Mouse (Mus musculus): ENCODE results near the gene Whamm. TPM values are rescaled to one million over a fixed set of nuclear protein-coding genes. Genes with fewer than 3 reads are reported as not detected.

Gene Whamm
- total and polyA plus RNA-seq, 3 experiments, result 23.6 to 40.6 (median 25.3) TPM

DNA sequence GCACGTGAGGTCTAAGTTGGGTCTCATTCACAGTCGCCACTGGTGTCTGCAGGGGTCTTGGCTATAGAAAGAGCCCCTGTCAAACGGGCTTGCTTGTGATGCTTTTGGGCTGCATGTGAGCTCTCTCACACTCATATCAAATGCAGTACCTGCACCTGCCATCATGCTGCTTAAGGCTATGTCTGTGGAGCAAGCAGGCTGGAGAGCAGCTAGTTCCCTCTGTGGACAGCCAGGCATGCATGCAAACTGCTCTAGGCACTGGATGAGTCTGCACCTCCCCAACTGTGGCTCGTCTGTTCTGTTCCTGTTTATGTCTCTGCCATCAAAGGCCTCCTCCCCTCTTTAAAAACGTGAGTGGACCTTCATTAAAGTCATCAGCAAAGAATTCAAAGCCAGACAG lies 35.4 kb downstream of the Whamm start:
- ATAC-seq (ENCODE audit: extremely low read depth, insufficient number of reproducible peaks, low FRiP score, poor library complexity, severe bottlenecking), result no peak

DNA sequence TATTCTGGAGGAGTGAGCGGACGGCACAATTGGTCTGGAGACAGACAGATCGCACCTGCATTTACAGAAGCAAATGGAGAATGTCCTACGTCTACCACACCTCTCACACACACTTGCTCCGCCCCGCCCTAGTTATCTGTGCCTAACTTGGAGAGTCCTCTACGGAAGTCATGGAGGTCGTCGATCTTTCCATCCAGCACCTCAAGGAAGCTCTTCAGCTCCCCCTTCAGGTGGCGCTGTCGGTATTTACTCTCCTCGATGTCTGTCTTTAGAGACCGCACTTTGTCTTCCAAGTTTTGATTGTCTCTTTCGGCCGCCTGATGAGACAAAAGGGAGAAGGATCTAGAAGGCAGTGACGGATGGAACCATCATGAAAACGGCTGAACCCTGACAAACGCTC lies 39.1 kb downstream of the Whamm start:
- DNase-seq (ENCODE audit: low spot score), result no peak
- no peak for ATAC-seq (ENCODE audit: extremely low read depth, insufficient number of reproducible peaks, low FRiP score, poor library complexity, severe bottlenecking)
- TF ChIP-seq GATA1 (IDR thresholded peaks at IDR 0.05; ENCODE audit: borderline replicate concordance, low read length) (no peak), GATA2 (IDR thresholded peaks at IDR 0.05; ENCODE audit: borderline replicate concordance, low read depth, low read length) (no peak), TAL1 (conservative IDR thresholded peaks at IDR 0.05; ENCODE audit: low read depth, low read length) (no peak), CTCF (IDR thresholded peaks at IDR 0.05; ENCODE audit: low read depth, low read length) (no peak), POLR2AphosphoS5 (IDR thresholded peaks at IDR 0.05; ENCODE audit: insufficient replicate concordance, low read depth, low read length) (no peak)
- Histone ChIP-seq H3K4me3 (ENCODE audit: low read depth, low read length) (no peak overlapping the region), H3K36me3 (replicated peaks) (peaks cover 91% of the 10 kb centered on the region), H3K4me1 (ENCODE audit: insufficient read depth, low read depth, low read length) (peaks cover 16% of the 10 kb centered on the region), H3K9me3 (replicated peaks) (no peaks in the 10 kb centered on the region), H3K27me3 (ENCODE audit: insufficient read depth, low read length) (no peaks in the 10 kb centered on the region)

More for the DNA sequence above, 35.4 kb downstream of the Whamm start:
- no peak for DNase-seq (ENCODE audit: low spot score)
- H3K9me3 ChIP-seq (replicated peaks), result no peaks in the 10 kb centered on the region
- no peaks in the 10 kb centered on the region for H3K27me3 ChIP-seq (ENCODE audit: insufficient read depth, low read length)
- no peak overlapping the region for H3K4me3 ChIP-seq (ENCODE audit: low read depth, low read length)
- H3K4me1 ChIP-seq (ENCODE audit: insufficient read depth, low read depth, low read length), result peaks cover 20% of the 10 kb centered on the region
- peaks cover 61% of the 10 kb centered on the region for H3K36me3 ChIP-seq (replicated peaks)
- no peak for TF ChIP-seq CTCF (IDR thresholded peaks at IDR 0.05; ENCODE audit: low read depth, low read length)

- Histone ChIP-seq H3K4me3 (ENCODE audit: low read depth, low read length) (no peak overlapping the region), H3K9me3 (replicated peaks) (no peaks in the 10 kb centered on the region), H3K4me1 (ENCODE audit: insufficient read depth, low read depth, low read length) (no peaks in the 10 kb centered on the region), H3K36me3 (replicated peaks) (peaks cover 92% of the 10 kb centered on the region), H3K27me3 (ENCODE audit: insufficient read depth, low read length) (no peaks in the 10 kb centered on the region)
- DNase-seq (ENCODE audit: low spot score) (no peak), ATAC-seq (ENCODE audit: extremely low read depth, insufficient number of reproducible peaks, low FRiP score, poor library complexity, severe bottlenecking) (no peak)
- TF ChIP-seq GATA1 (IDR thresholded peaks at IDR 0.05; ENCODE audit: borderline replicate concordance, low read length) (no peak), TAL1 (conservative IDR thresholded peaks at IDR 0.05; ENCODE audit: low read depth, low read length) (no peak), POLR2AphosphoS5 (IDR thresholded peaks at IDR 0.05; ENCODE audit: insufficient replicate concordance, low read depth, low read length) (no peak), GATA2 (IDR thresholded peaks at IDR 0.05; ENCODE audit: borderline replicate concordance, low read depth, low read length) (no peak), CTCF (IDR thresholded peaks at IDR 0.05; ENCODE audit: low read depth, low read length) (no peak)
Observed at GRCm38 (mm10) chr7:81612856-81613635, 42.0 kb downstream of the Whamm start.

DNA sequence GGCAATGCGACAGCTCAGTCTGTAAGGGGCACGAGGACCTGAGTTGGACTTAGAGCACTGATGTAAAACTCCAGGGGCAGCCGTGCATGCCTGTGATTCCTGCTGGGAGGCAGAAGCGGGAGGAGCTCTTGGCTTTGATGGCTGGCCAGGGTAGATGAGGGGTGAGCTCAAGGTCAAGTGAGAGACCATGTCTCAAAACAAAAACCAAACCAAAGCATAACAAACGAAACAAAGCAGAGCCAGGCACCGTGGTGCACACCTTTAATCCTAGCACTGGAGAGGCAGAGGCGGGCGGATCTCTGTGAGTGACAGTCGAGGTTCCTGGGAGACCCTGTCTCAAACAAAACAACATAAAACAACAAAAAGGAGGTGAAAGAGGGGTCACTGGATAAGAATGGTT lies 44.0 kb downstream of the Whamm start:
- H3K4me1 ChIP-seq (ENCODE audit: insufficient read depth, low read depth, low read length), result no peaks in the 10 kb centered on the region
- no peak overlapping the region for H3K4me3 ChIP-seq (ENCODE audit: low read depth, low read length)
- TF ChIP-seq CTCF (IDR thresholded peaks at IDR 0.05; ENCODE audit: low read depth, low read length), result no peak
- TF ChIP-seq TAL1 (conservative IDR thresholded peaks at IDR 0.05; ENCODE audit: low read depth, low read length), result no peak
- TF ChIP-seq GATA2 (IDR thresholded peaks at IDR 0.05; ENCODE audit: borderline replicate concordance, low read depth, low read length), result no peak
- TF ChIP-seq GATA1 (IDR thresholded peaks at IDR 0.05; ENCODE audit: borderline replicate concordance, low read length), result no peak
- no peak for TF ChIP-seq POLR2AphosphoS5 (IDR thresholded peaks at IDR 0.05; ENCODE audit: insufficient replicate concordance, low read depth, low read length)
- no peak for DNase-seq (ENCODE audit: low spot score)
- H3K36me3 ChIP-seq (replicated peaks), result peaks cover 90% of the 10 kb centered on the region
- no peaks in the 10 kb centered on the region for H3K9me3 ChIP-seq (replicated peaks)
- no peak for ATAC-seq (ENCODE audit: extremely low read depth, insufficient number of reproducible peaks, low FRiP score, poor library complexity, severe bottlenecking)
- no peaks in the 10 kb centered on the region for H3K27me3 ChIP-seq (ENCODE audit: insufficient read depth, low read length)

DNA sequence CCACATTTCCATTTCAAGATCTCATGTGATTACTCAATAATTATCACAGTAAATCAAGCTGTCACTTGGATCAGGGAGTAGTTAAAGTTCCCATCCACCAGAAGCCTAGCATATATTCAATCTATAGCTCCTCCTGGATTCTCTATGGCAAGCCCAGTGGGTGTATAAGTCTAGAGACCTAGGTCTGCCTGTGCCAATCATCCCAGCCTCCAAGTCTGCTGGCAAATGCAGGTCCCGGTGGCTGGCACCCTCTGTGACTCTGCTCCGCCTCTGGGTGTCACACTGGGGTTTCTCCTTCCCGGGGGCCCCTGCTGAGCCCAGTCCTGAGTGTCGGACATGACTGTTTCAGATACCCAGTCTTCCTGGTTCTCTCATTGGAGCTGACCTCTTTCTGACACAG lies 51.7 kb downstream of the Whamm start:
- no peaks in the 10 kb centered on the region for H3K27me3 ChIP-seq (ENCODE audit: insufficient read depth, low read length)
- H3K4me1 ChIP-seq (ENCODE audit: insufficient read depth, low read depth, low read length), result no peaks in the 10 kb centered on the region
- TF ChIP-seq TAL1 (conservative IDR thresholded peaks at IDR 0.05; ENCODE audit: low read depth, low read length) (no peak), CTCF (IDR thresholded peaks at IDR 0.05; ENCODE audit: low read depth, low read length) (no peak), GATA2 (IDR thresholded peaks at IDR 0.05; ENCODE audit: borderline replicate concordance, low read depth, low read length) (no peak)
- H3K9me3 ChIP-seq (replicated peaks), result no peaks in the 10 kb centered on the region
- DNase-seq (ENCODE audit: low spot score) (no peak), ATAC-seq (ENCODE audit: extremely low read depth, insufficient number of reproducible peaks, low FRiP score, poor library complexity, severe bottlenecking) (no peak)
- no peak overlapping the region for H3K4me3 ChIP-seq (ENCODE audit: low read depth, low read length)
- H3K36me3 ChIP-seq (replicated peaks), result peaks cover 66% of the 10 kb centered on the region

GRCm38 (mm10) chr7:81623767-81624166 lies 52.7 kb downstream of the Whamm start:
- Histone ChIP-seq H3K27me3 (ENCODE audit: insufficient read depth, low read length) (no peaks in the 10 kb centered on the region), H3K36me3 (replicated peaks) (peaks cover 62% of the 10 kb centered on the region), H3K9me3 (replicated peaks) (no peaks in the 10 kb centered on the region), H3K4me1 (ENCODE audit: insufficient read depth, low read depth, low read length) (no peaks in the 10 kb centered on the region), H3K4me3 (ENCODE audit: low read depth, low read length) (no peak overlapping the region)
- DNase-seq (ENCODE audit: low spot score) (no peak), ATAC-seq (ENCODE audit: extremely low read depth, insufficient number of reproducible peaks, low FRiP score, poor library complexity, severe bottlenecking) (no peak)
- no peak for TF ChIP-seq GATA2 (IDR thresholded peaks at IDR 0.05; ENCODE audit: borderline replicate concordance, low read depth, low read length)
- no peak for TF ChIP-seq GATA1 (IDR thresholded peaks at IDR 0.05; ENCODE audit: borderline replicate concordance, low read length)
- no peak for TF ChIP-seq POLR2AphosphoS5 (IDR thresholded peaks at IDR 0.05; ENCODE audit: insufficient replicate concordance, low read depth, low read length)
- no peak for TF ChIP-seq TAL1 (conservative IDR thresholded peaks at IDR 0.05; ENCODE audit: low read depth, low read length)
- no peak for TF ChIP-seq CTCF (IDR thresholded peaks at IDR 0.05; ENCODE audit: low read depth, low read length)

All from G1E (cell line).